Mouse (Mus musculus) forebrain, embryonic 14.5 days (tissue): Measurements from ENCODE around the gene Eif4g3. TPM values are rescaled to one million over a fixed set of nuclear protein-coding genes. Genes with fewer than 3 reads are reported as not detected.

Experiments
- ATAC-seq: fragments of 200-750 bp; cut with Nextera tagmentation; 2 replicates; pipeline ENCODE4 v1.8.0; 2017; ENCODE audit warnings: mild to moderate bottlenecking, moderate library complexity
- DNase-seq: peaks from one replicate; pipeline ENCODE4 v3.0.0-alpha.2; 2015; ENCODE audit warnings: low spot score
- H3K27ac ChIP-seq: fragments of 300-500 bp; sonication (generic); 2 replicates; pipeline ENCODE4 v1.5.1; 2014; ENCODE audit warnings: low read depth, mild to moderate bottlenecking, control low read depth, low read length, moderate library complexity
- H3K27me3 ChIP-seq: fragments of 300-500 bp; sonication (generic); replicated peaks from 2 replicates; pipeline ENCODE4 v1.6.1; 2014; ENCODE audit warnings: low read length, control low read depth, mixed read lengths; ENCODE audit not compliant: control insufficient read depth, insufficient read depth
- H3K36me3 ChIP-seq: fragments of 300-500 bp; sonication (generic); 2 replicates; pipeline ENCODE4 v1.6.1; 2014; ENCODE audit warnings: low read length, control low read depth; ENCODE audit not compliant: control insufficient read depth, insufficient read depth
- H3K4me1 ChIP-seq: fragments of 300-500 bp; sonication (generic); 2 replicates; pipeline ENCODE4 v1.6.1; 2014; ENCODE audit warnings: antibody characterized with exemption, low read length, control low read depth; ENCODE audit not compliant: control insufficient read depth, insufficient read depth
- H3K4me2 ChIP-seq: fragments of 300-500 bp; sonication (generic); 2 replicates; pipeline ENCODE4 v1.6.1; 2014; ENCODE audit warnings: mild to moderate bottlenecking, control low read depth, low read length
- H3K4me3 ChIP-seq: fragments of 300-500 bp; sonication (generic); 2 replicates; pipeline ENCODE4 v1.5.1; 2014; ENCODE audit warnings: low read depth, low read length, control low read depth
- H3K9ac ChIP-seq: fragments of 300-500 bp; sonication (generic); 2 replicates; pipeline ENCODE4 v1.6.1; 2014; ENCODE audit warnings: mild to moderate bottlenecking, low read length, control low read depth, moderate library complexity
- H3K9me3 ChIP-seq: fragments of 300-500 bp; sonication (generic); replicated peaks from 2 replicates; pipeline ENCODE4 v1.6.1; 2016; ENCODE audit warnings: low read length, control low read depth, mixed read lengths; ENCODE audit not compliant: control insufficient read depth
- WGBS: fragments of 180-500 bp; shearing (Covaris S2); extraction: QIAGEN DNeasy Blood & Tissue Kit; methylation state at CpG from one replicate; pipeline ENCODE4 v1.1.7; 2014; 5-methylcytosine and 5-hydroxymethylcytosine counted together
- polyA plus RNA-seq: library from polyadenylated mRNA; unstranded; fragments of >200 nt; fragmentation: Nextera tagmentation; extraction: Ambion mirVana; gene quantifications from 2 replicates; pipeline ENCODE4 v1.2.1, GENCODE M21; 2014

Gene Eif4g3
- polyA plus RNA-seq, 1 experiment from 2014 or later: 31.6 TPM

GRCm38 (mm10) chr4:138168162-138168561, 175.3 kb downstream of the Eif4g3 start:
- no peak overlapping the region for H3K4me2 ChIP-seq
- ATAC-seq: no peak
- no peak overlapping the region for H3K9ac ChIP-seq
- peaks cover 80% of the 10 kb centered on the region for H3K36me3 ChIP-seq
- H3K4me1 ChIP-seq: peaks cover 5% of the 10 kb centered on the region
- no peak for DNase-seq
- no peak overlapping the region for H3K4me3 ChIP-seq
- H3K27ac ChIP-seq: no peak overlapping the region
- whole genome bisulfite sequencing: 77% methylated on average over 3 of the region's 3 CpGs
- H3K27me3 ChIP-seq: no peaks in the 10 kb centered on the region
- no peaks in the 10 kb centered on the region for H3K9me3 ChIP-seq

- H3K9me3 ChIP-seq: no peaks in the 10 kb centered on the region
- no peak overlapping the region for H3K4me2 ChIP-seq
- H3K9ac ChIP-seq: no peak overlapping the region
- no peaks in the 10 kb centered on the region for H3K27me3 ChIP-seq
- DNase-seq (no peak), ATAC-seq (no peak)
- WGBS: 91% methylated on average over 4 of the region's 4 CpGs
- H3K36me3 ChIP-seq: peaks cover 88% of the 10 kb centered on the region
- H3K4me3 ChIP-seq: no peak overlapping the region
- no peaks in the 10 kb centered on the region for H3K4me1 ChIP-seq
- no peak overlapping the region for H3K27ac ChIP-seq
Observed at GRCm38 (mm10) chr4:138169420-138169819, 176.6 kb downstream of the Eif4g3 start.

- no peak for DNase-seq
- 89% methylated on average over 4 of the region's 4 CpGs for WGBS
- no peaks in the 10 kb centered on the region for H3K27me3 ChIP-seq
- H3K9ac ChIP-seq: no peak overlapping the region
- no peak overlapping the region for H3K27ac ChIP-seq
- no peak for ATAC-seq
- no peak overlapping the region for H3K4me2 ChIP-seq
- H3K4me3 ChIP-seq: no peak overlapping the region
- no peaks in the 10 kb centered on the region for H3K9me3 ChIP-seq
- H3K36me3 ChIP-seq: peaks cover 93% of the 10 kb centered on the region
- no peaks in the 10 kb centered on the region for H3K4me1 ChIP-seq
Observed at GRCm38 (mm10) chr4:138172686-138173085, 179.9 kb downstream of the Eif4g3 start.

- Histone ChIP-seq H3K4me2 (no peak overlapping the region), H3K9ac (no peak overlapping the region), H3K9me3 (no peaks in the 10 kb centered on the region), H3K27ac (no peak overlapping the region), H3K4me1 (no peaks in the 10 kb centered on the region), H3K36me3 (peaks cover 93% of the 10 kb centered on the region), H3K27me3 (no peaks in the 10 kb centered on the region), H3K4me3 (no peak overlapping the region)
- ATAC-seq: no peak
- 96% methylated on average over 5 of the region's 5 CpGs for WGBS
- DNase-seq: no peak
Observed at GRCm38 (mm10) chr4:138179391-138179790, 186.6 kb downstream of the Eif4g3 start.

- Histone ChIP-seq H3K36me3 (peaks cover 93% of the 10 kb centered on the region), H3K4me1 (no peaks in the 10 kb centered on the region), H3K9me3 (no peaks in the 10 kb centered on the region), H3K27ac (no peak overlapping the region), H3K9ac (no peak overlapping the region), H3K27me3 (no peaks in the 10 kb centered on the region), H3K4me2 (no peak overlapping the region), H3K4me3 (no peak overlapping the region)
- WGBS: 93% methylated on average over 4 of the region's 4 CpGs
- ATAC-seq: no peak
- no peak for DNase-seq
Observed at GRCm38 (mm10) chr4:138180719-138181118, 187.9 kb downstream of the Eif4g3 start.

GRCm38 (mm10) chr4:138184056-138184455, 191.2 kb downstream of the Eif4g3 start:
- peaks cover 89% of the 10 kb centered on the region for H3K36me3 ChIP-seq
- 91% methylated on average over 5 of the region's 5 CpGs for WGBS
- H3K9ac ChIP-seq: no peak overlapping the region
- no peak overlapping the region for H3K4me2 ChIP-seq
- H3K9me3 ChIP-seq: no peaks in the 10 kb centered on the region
- H3K4me3 ChIP-seq: no peak overlapping the region
- DNase-seq (no peak), ATAC-seq (no peak)
- H3K27me3 ChIP-seq: no peaks in the 10 kb centered on the region
- H3K4me1 ChIP-seq: no peaks in the 10 kb centered on the region
- H3K27ac ChIP-seq: no peak overlapping the region

GRCm38 (mm10) chr4:138184573-138184981, 191.8 kb downstream of the Eif4g3 start:
- DNase-seq (no peak), ATAC-seq (no peak)
- Histone ChIP-seq H3K27me3 (no peaks in the 10 kb centered on the region), H3K4me2 (no peak overlapping the region), H3K36me3 (peaks cover 89% of the 10 kb centered on the region), H3K9me3 (no peaks in the 10 kb centered on the region), H3K4me1 (no peaks in the 10 kb centered on the region), H3K9ac (no peak overlapping the region), H3K4me3 (no peak overlapping the region), H3K27ac (no peak overlapping the region)
- 89% methylated on average over 5 of the region's 5 CpGs for WGBS

GRCm38 (mm10) chr4:138185961-138186360, 193.1 kb downstream of the Eif4g3 start:
- Histone ChIP-seq H3K4me1 (no peaks in the 10 kb centered on the region), H3K27ac (no peak overlapping the region), H3K4me2 (no peak overlapping the region), H3K27me3 (no peaks in the 10 kb centered on the region), H3K9me3 (no peaks in the 10 kb centered on the region), H3K36me3 (peaks cover 89% of the 10 kb centered on the region), H3K9ac (no peak overlapping the region), H3K4me3 (no peak overlapping the region)
- ATAC-seq (no peak), DNase-seq (no peak)
- 90% methylated on average over 7 of the region's 7 CpGs for WGBS

GRCm38 (mm10) chr4:138187995-138188394, 195.2 kb downstream of the Eif4g3 start:
- 89% methylated on average over 7 of the region's 7 CpGs for WGBS
- Histone ChIP-seq H3K36me3 (peaks cover 93% of the 10 kb centered on the region), H3K9ac (no peak overlapping the region), H3K27me3 (no peaks in the 10 kb centered on the region), H3K4me2 (no peak overlapping the region), H3K27ac (no peak overlapping the region), H3K9me3 (no peaks in the 10 kb centered on the region), H3K4me3 (no peak overlapping the region), H3K4me1 (no peaks in the 10 kb centered on the region)
- DNase-seq: no peak
- no peak for ATAC-seq
